Mouse (Mus musculus) testis, adult 2 months (tissue): ENCODE data around the gene Tchhl1.

Experiments used
- CTCF ChIP-seq: fragments of 200-500 bp; IDR thresholded peaks from 2 replicates; pipeline ENCODE4 v1.5.1; 2012; ENCODE audit warnings: low read depth, mild to moderate bottlenecking, inconsistent platforms, low read length, moderate library complexity; ENCODE audit not compliant: control insufficient read depth, insufficient read depth, insufficient replicate concordance
- POLR2A ChIP-seq: fragments of 200-500 bp; IDR thresholded peaks from 2 replicates; pipeline ENCODE4 v1.6.1; 2012; ENCODE audit warnings: low read depth, mild to moderate bottlenecking, inconsistent platforms, low read length, moderate library complexity; ENCODE audit not compliant: control insufficient read depth

DNA sequence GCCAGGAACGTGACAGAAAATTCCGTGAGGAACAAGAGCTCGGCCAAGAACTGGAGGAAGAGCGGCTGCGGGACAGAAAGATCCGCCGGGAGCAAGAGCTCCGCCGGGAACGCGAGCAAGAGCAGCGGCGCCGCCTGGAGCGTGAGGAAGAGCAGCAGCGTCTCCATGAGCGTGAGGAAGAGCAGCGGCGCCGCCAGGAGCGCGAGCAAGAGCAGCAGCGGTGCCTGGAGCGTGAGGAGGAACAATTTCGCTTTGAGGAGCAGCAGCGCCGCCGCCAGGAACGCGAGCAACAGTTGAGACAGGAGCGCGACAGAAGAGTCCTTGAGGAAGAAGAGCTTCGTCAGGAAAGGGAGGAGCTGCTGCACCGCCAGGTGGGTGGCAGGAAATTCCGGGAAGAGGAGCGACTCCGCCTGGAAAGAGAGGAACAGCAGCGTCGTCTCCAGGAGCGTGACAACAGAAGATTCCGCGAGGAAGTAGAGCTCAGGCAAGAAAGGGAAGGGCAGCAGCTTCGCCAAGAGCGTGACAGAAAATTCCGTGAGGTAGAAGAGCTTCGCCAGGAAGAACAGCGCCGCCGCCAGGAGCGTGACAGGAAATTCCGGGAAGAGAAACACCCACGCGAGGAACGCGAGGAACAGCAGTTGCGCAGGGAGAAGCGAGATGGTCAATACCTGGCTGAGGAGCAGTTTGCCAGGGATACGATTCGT, 21.3 kb upstream of the Tchhl1 start:
- TF ChIP-seq POLR2A: peak; percentile 68; the same call in 1 of the 2 replicates
- TF ChIP-seq CTCF: no peak
